Mouse (Mus musculus): ENCODE results near the gene Glipr2. TPM values are rescaled to one million over a fixed set of nuclear protein-coding genes. Genes with fewer than 3 reads are reported as not detected.

The Glipr2 gene
- polyA plus RNA-seq, 1 experiment from 2014 or later = 41.8 TPM

DNA sequence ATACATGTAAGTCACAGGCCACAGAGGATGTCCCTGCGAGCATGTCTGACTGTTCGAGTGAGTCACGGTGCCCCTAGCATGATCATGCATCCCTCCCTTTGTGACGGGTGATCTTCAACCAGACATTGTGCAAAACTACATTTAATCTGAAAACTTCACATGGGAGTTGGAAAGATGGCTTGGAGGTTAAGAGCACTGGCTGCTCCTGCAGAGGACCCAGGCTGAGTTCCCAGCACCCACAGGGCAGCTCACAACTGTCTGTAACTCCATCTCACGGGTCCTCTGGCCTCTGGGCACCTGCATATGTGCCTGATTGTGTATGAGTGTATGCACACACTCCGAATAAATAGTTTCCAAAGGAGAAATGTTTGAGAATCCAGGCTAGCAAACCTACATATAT is 67.0 kb downstream of the Glipr2 start:
- no peak overlapping the region for H3K27ac ChIP-seq (ENCODE audit: low read depth, low read length)
- peaks cover 98% of the 10 kb centered on the region for H3K36me3 ChIP-seq (ENCODE audit: control insufficient read depth, insufficient read depth, low read length)
- no peak overlapping the region for H3K9ac ChIP-seq (ENCODE audit: low read length)
- H3K4me2 ChIP-seq (ENCODE audit: low read length) = no peak overlapping the region
- DNase-seq (ENCODE audit: low spot score) (no peak), ATAC-seq (no peak)
- no peaks in the 10 kb centered on the region for H3K4me1 ChIP-seq (ENCODE audit: control insufficient read depth, insufficient read depth, low read length)
- no peaks in the 10 kb centered on the region for H3K27me3 ChIP-seq (replicated peaks; ENCODE audit: control insufficient read depth, insufficient read depth, low read length)
- 95% methylated on average over 6 of the region's 6 CpGs for WGBS
- no peak overlapping the region for H3K4me3 ChIP-seq (ENCODE audit: low read depth, low read length)
- H3K9me3 ChIP-seq (replicated peaks; ENCODE audit: control insufficient read depth, low read length) = no peaks in the 10 kb centered on the region

DNA sequence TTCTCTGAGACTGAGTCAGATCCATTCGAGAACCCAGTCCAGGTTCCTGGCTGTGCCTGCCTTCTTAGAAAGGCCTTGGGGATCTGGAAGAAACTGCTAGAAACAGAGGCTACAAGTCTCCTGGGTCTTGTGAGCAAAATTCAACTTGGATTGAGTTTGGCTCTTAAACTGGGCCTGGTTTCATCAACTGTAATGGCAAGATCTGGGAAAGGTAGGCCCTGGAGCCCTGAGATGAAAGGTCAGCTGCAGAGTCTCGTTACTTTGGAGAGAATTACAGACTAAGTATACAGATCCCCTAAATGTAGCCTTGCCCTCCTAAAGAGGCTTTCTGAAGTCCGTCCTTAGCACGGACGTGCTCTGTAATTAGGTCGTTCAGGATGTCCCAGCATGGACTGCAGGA is 68.4 kb downstream of the Glipr2 start:
- H3K4me3 ChIP-seq (ENCODE audit: low read depth, low read length) = no peak overlapping the region
- no peak overlapping the region for H3K27ac ChIP-seq (ENCODE audit: low read depth, low read length)
- no peak overlapping the region for H3K9ac ChIP-seq (ENCODE audit: low read length)
- no peak for DNase-seq (ENCODE audit: low spot score)
- H3K27me3 ChIP-seq (replicated peaks; ENCODE audit: control insufficient read depth, insufficient read depth, low read length) = no peaks in the 10 kb centered on the region
- ATAC-seq = no peak
- 90% methylated on average over 6 of the region's 6 CpGs for WGBS
- no peaks in the 10 kb centered on the region for H3K4me1 ChIP-seq (ENCODE audit: control insufficient read depth, insufficient read depth, low read length)
- H3K36me3 ChIP-seq (ENCODE audit: control insufficient read depth, insufficient read depth, low read length) = peaks cover 98% of the 10 kb centered on the region
- H3K9me3 ChIP-seq (replicated peaks; ENCODE audit: control insufficient read depth, low read length) = no peaks in the 10 kb centered on the region
- H3K4me2 ChIP-seq (ENCODE audit: low read length) = no peak overlapping the region

Other genes with a start within 250 kb of the Glipr2 start
- gene Olfr71, start 247.1 kb upstream of the Glipr2 start, polyA plus RNA-seq (2014; fragmentation: Nextera tagmentation; extraction: Ambion mirVana) = not detected in 2 replicates
- 0.36 and 0.45 TPM in 2 replicates for gene Hrct1, start 230.2 kb upstream of the Glipr2 start, polyA plus RNA-seq (2014; fragmentation: Nextera tagmentation; extraction: Ambion mirVana)
- 0.06 TPM in 1 of 2 replicates, not detected in the other for gene Spaar, start 227.4 kb upstream of the Glipr2 start, polyA plus RNA-seq (2014; fragmentation: Nextera tagmentation; extraction: Ambion mirVana)
- not detected in 2 replicates for gene Olfr159, start 186.4 kb upstream of the Glipr2 start, polyA plus RNA-seq (2014; fragmentation: Nextera tagmentation; extraction: Ambion mirVana)
- not detected in 2 replicates for gene Olfr156, start 133.5 kb upstream of the Glipr2 start, polyA plus RNA-seq (2014; fragmentation: Nextera tagmentation; extraction: Ambion mirVana)
- gene Olfr157, start 117.2 kb upstream of the Glipr2 start, polyA plus RNA-seq (2014; fragmentation: Nextera tagmentation; extraction: Ambion mirVana) = not detected in 2 replicates
- not detected in 2 replicates for gene Olfr155, start 105.8 kb upstream of the Glipr2 start, polyA plus RNA-seq (2014; fragmentation: Nextera tagmentation; extraction: Ambion mirVana)
- 4.7 and 5.8 TPM in 2 replicates for gene Reck, start 81.9 kb upstream of the Glipr2 start, polyA plus RNA-seq (2014; fragmentation: Nextera tagmentation; extraction: Ambion mirVana)
- not detected in 2 replicates for gene Ccin, start 26.1 kb downstream of the Glipr2 start, polyA plus RNA-seq (2014; fragmentation: Nextera tagmentation; extraction: Ambion mirVana)
- gene Clta, start 47.1 kb downstream of the Glipr2 start, polyA plus RNA-seq (2014; fragmentation: Nextera tagmentation; extraction: Ambion mirVana) = 303 and 306 TPM in 2 replicates
- gene Gne, start 126.8 kb downstream of the Glipr2 start, polyA plus RNA-seq (2014; fragmentation: Nextera tagmentation; extraction: Ambion mirVana) = 20.4 and 26.5 TPM in 2 replicates